Mouse (Mus musculus) stomach, postnatal 0 days (tissue): ENCODE measurements at regions not wholly inside any gene's neighbourhood (a gene's known extent, or its start where the extent isn't known, plus 50 kb on each side); places are given as distances from the start of the nearest gene placed in this dataset.

Experiments used
- CTCF ChIP-seq: IDR thresholded peaks from 2 replicates; pipeline ENCODE4 v1.5.1; 2016; ENCODE audit warnings: antibody characterized with exemption, low read depth, mild to moderate bottlenecking, moderate library complexity
- EP300 ChIP-seq: optimal IDR thresholded peaks from 2 replicates; pipeline ENCODE3; 2016; ENCODE audit warnings: antibody characterized with exemption

- TF ChIP-seq CTCF: no peak
- no peak for TF ChIP-seq EP300
Observed at GRCm38 (mm10) chr8:86271477-86271876, 309.0 kb downstream of the Abcc12 start.
